Mouse (Mus musculus): ENCODE data around the gene Fcho2. TPM values are rescaled to one million over a fixed set of nuclear protein-coding genes. Genes with fewer than 3 reads are reported as not detected.

Gene Fcho2
- polyA plus RNA-seq, 1 experiment from 2014 or later: 23.5 TPM

DNA sequence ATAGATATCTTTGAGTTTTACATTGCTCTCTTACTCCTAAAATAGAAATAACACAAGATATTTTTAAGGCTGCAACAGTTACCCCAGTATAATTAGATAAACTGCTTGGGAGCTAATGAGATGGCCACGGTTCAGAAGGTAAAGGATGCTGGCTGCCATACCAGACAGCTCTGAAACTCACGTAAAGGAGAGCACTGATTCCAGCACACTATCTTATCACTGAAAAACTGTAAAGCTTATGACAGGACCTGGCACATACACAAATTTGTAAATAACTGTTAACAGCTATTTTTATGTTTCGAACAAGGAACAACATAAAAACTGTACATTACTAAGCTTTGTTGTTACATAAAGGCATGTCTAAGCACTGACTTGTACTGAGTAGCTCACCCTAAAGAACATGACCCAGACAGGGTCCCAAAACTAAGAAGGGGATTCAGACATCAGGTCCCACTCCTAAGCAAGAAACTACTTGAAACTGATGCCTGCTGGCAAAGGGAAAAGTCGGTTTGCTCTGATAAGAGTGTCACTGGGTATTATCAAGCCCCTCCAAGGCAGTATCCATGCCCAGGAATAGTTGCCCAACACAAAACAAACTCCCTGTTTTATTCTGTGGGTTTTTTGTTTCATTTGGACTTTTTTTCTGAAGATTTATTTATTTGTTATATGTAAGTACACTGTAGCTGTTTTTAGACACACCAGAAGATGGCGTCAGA, 28.1 kb downstream of the Fcho2 start:
- no peak for DNase-seq (ENCODE audit: low spot score)
- Histone ChIP-seq H3K27me3 (ENCODE audit: control insufficient read depth, insufficient read depth, low read length) (no peaks in the 10 kb centered on the region), H3K9me3 (ENCODE audit: control insufficient read depth, low read length) (no peaks in the 10 kb centered on the region), H3K4me2 (replicated peaks) (no peak overlapping the region), H3K36me3 (replicated peaks; ENCODE audit: control insufficient read depth, insufficient read depth) (peaks cover 39% of the 10 kb centered on the region), H3K27ac (no peak overlapping the region), H3K9ac (no peak overlapping the region), H3K4me3 (replicated peaks; ENCODE audit: low read length) (no peak overlapping the region), H3K4me1 (replicated peaks; ENCODE audit: control insufficient read depth, insufficient read depth, low read length) (no peaks in the 10 kb centered on the region)
- 90% methylated on average over 5 of the region's 5 CpGs for WGBS
- ATAC-seq (ENCODE audit: low FRiP score): no peak

DNA sequence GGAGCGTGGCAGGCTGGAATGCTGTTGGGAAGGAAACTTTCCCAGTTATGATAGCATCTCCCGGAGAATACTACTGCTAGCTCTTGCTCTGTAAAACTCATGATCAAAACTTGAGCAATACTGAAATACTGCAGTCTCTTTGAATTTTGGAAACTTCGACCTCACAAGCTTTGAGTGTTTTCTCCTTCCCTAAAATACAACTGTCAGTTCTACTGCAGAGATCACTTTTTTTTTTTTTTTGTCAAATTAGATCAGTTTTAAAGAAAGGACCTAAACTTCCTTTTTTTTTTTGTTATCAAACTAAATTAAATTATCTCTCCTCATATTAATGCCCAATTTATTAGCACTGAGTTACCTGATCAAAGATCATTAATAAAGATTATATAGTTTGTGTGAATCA, 37.3 kb downstream of the Fcho2 start:
- no peak overlapping the region for H3K27ac ChIP-seq
- peaks cover 42% of the 10 kb centered on the region for H3K36me3 ChIP-seq (replicated peaks; ENCODE audit: control insufficient read depth, insufficient read depth)
- 93% methylated on average over 3 of the region's 3 CpGs for WGBS
- DNase-seq (ENCODE audit: low spot score) (no peak), ATAC-seq (ENCODE audit: low FRiP score) (no peak)
- no peaks in the 10 kb centered on the region for H3K27me3 ChIP-seq (ENCODE audit: control insufficient read depth, insufficient read depth, low read length)
- H3K9ac ChIP-seq: no peak overlapping the region
- no peaks in the 10 kb centered on the region for H3K9me3 ChIP-seq (ENCODE audit: control insufficient read depth, low read length)
- no peaks in the 10 kb centered on the region for H3K4me1 ChIP-seq (replicated peaks; ENCODE audit: control insufficient read depth, insufficient read depth, low read length)
- no peak overlapping the region for H3K4me3 ChIP-seq (replicated peaks; ENCODE audit: low read length)
- no peak overlapping the region for H3K4me2 ChIP-seq (replicated peaks)

DNA sequence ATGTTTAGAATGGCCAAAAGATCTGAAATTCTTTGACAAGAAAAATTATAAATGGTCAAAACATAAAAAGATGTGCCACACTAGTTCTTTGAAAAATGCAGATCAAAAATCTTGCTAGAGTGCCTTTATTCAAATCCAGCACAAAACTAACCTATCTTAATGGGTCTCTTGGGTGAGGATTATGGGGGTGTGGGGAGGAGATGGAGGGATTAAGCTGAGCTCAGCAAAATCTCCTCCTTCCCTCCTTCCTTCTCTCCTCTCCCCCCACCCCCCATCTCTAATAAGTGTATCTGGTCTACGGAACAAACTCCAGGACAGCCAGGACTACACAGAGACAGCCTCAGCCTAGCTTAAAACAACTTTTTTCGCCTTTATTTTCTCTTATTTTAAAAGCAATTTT, 43.8 kb downstream of the Fcho2 start:
- no peak overlapping the region for H3K27ac ChIP-seq
- DNase-seq (ENCODE audit: low spot score) (no peak), ATAC-seq (ENCODE audit: low FRiP score) (no peak)
- peaks cover 19% of the 10 kb centered on the region for H3K36me3 ChIP-seq (replicated peaks; ENCODE audit: control insufficient read depth, insufficient read depth)
- no peaks in the 10 kb centered on the region for H3K9me3 ChIP-seq (ENCODE audit: control insufficient read depth, low read length)
- H3K4me2 ChIP-seq (replicated peaks): no peak overlapping the region
- H3K27me3 ChIP-seq (ENCODE audit: control insufficient read depth, insufficient read depth, low read length): no peaks in the 10 kb centered on the region
- no peak overlapping the region for H3K9ac ChIP-seq
- H3K4me3 ChIP-seq (replicated peaks; ENCODE audit: low read length): no peak overlapping the region
- 0 out of 2 replicates have a peak, but pooled peaks cover 5% of the 10 kb centered on the region for H3K4me1 ChIP-seq (replicated peaks; ENCODE audit: control insufficient read depth, insufficient read depth, low read length)
- 93% methylated on average over 2 of the region's 2 CpGs for WGBS

DNA sequence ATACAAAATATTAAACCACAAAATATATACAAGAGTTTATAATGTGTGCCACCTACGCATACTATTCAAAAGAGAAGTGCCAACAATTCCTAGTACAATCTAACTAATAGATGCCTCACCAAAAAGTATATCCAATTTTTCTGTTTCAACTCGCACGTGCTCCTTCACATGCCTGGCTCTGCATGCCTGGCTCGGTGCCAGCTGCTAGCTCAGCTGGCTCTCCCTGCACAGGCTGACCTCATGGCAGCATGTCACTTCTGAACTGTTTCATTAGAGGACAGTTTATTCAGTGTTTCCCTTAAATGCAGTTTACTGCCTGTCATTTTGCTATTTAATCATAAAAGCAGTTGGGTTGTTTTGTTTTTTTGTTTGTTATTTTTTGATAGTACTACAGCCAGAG, 46.9 kb downstream of the Fcho2 start:
- H3K4me1 ChIP-seq (replicated peaks; ENCODE audit: control insufficient read depth, insufficient read depth, low read length): 0 out of 2 replicates have a peak, but pooled peaks cover 5% of the 10 kb centered on the region
- H3K27me3 ChIP-seq (ENCODE audit: control insufficient read depth, insufficient read depth, low read length): no peaks in the 10 kb centered on the region
- H3K4me2 ChIP-seq (replicated peaks): no peak overlapping the region
- no peak overlapping the region for H3K27ac ChIP-seq
- H3K9me3 ChIP-seq (ENCODE audit: control insufficient read depth, low read length): no peaks in the 10 kb centered on the region
- DNase-seq (ENCODE audit: low spot score) (peak; percentile 66), ATAC-seq (ENCODE audit: low FRiP score) (no peak)
- no peak overlapping the region for H3K9ac ChIP-seq
- no peak overlapping the region for H3K4me3 ChIP-seq (replicated peaks; ENCODE audit: low read length)
- 42% methylated on average over 4 of the region's 4 CpGs for WGBS
- H3K36me3 ChIP-seq (replicated peaks; ENCODE audit: control insufficient read depth, insufficient read depth): 0 out of 2 replicates have a peak, but pooled peaks cover 4% of the 10 kb centered on the region

- H3K4me1 ChIP-seq (replicated peaks; ENCODE audit: control insufficient read depth, insufficient read depth, low read length): no peaks in the 10 kb centered on the region
- DNase-seq (ENCODE audit: low spot score) (no peak), ATAC-seq (ENCODE audit: low FRiP score) (no peak)
- no peak overlapping the region for H3K4me3 ChIP-seq (replicated peaks; ENCODE audit: low read length)
- no peaks in the 10 kb centered on the region for H3K9me3 ChIP-seq (ENCODE audit: control insufficient read depth, low read length)
- no peaks in the 10 kb centered on the region for H3K27me3 ChIP-seq (ENCODE audit: control insufficient read depth, insufficient read depth, low read length)
- H3K4me2 ChIP-seq (replicated peaks): no peak overlapping the region
- H3K36me3 ChIP-seq (replicated peaks; ENCODE audit: control insufficient read depth, insufficient read depth): peaks cover 7% of the 10 kb centered on the region
- H3K27ac ChIP-seq: no peak overlapping the region
- no peak overlapping the region for H3K9ac ChIP-seq
Observed at GRCm38 (mm10) chr13:98761771-98762170, 53.5 kb downstream of the Fcho2 start.

DNA sequence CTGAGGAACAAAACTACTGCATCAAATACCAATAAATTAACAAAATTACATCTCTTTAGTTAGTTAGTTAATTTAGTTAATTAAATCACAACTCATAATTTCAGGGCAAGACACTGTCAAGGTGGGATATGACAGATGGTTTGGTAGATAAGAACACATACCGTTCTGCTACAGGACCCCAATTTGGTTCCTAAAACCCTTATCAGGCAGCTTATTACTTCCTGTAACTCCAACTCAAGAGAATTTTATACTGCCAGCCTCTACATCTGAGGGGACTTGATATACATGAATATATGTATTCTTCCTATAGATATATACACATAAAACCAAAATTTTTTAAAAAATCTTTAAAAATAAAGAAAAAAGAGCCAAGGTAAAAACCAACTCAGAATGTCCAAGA, 59.4 kb downstream of the Fcho2 start:
- ATAC-seq (ENCODE audit: low FRiP score) (no peak), DNase-seq (ENCODE audit: low spot score) (no peak)
- Histone ChIP-seq H3K4me2 (replicated peaks) (no peak overlapping the region), H3K4me3 (replicated peaks; ENCODE audit: low read length) (no peak overlapping the region), H3K4me1 (replicated peaks; ENCODE audit: control insufficient read depth, insufficient read depth, low read length) (no peaks in the 10 kb centered on the region), H3K36me3 (replicated peaks; ENCODE audit: control insufficient read depth, insufficient read depth) (peaks cover 11% of the 10 kb centered on the region; the same call in 1 of the 2 replicates), H3K9me3 (ENCODE audit: control insufficient read depth, low read length) (no peaks in the 10 kb centered on the region), H3K27ac (no peak overlapping the region), H3K9ac (no peak overlapping the region), H3K27me3 (ENCODE audit: control insufficient read depth, insufficient read depth, low read length) (no peaks in the 10 kb centered on the region)
- 87% methylated on average over 1 of the region's 1 CpGs for WGBS

- H3K36me3 ChIP-seq (replicated peaks; ENCODE audit: control insufficient read depth, insufficient read depth): peaks cover 59% of the 10 kb centered on the region
- H3K4me1 ChIP-seq (replicated peaks; ENCODE audit: control insufficient read depth, insufficient read depth, low read length): no peaks in the 10 kb centered on the region
- no peak overlapping the region for H3K4me3 ChIP-seq (replicated peaks; ENCODE audit: low read length)
- H3K9me3 ChIP-seq (ENCODE audit: control insufficient read depth, low read length): no peaks in the 10 kb centered on the region
- DNase-seq (ENCODE audit: low spot score) (no peak), ATAC-seq (ENCODE audit: low FRiP score) (no peak)
- H3K27me3 ChIP-seq (ENCODE audit: control insufficient read depth, insufficient read depth, low read length): no peaks in the 10 kb centered on the region
- no peak overlapping the region for H3K4me2 ChIP-seq (replicated peaks)
- 76% methylated on average over 1 of the region's 1 CpGs for whole genome bisulfite sequencing
- no peak overlapping the region for H3K27ac ChIP-seq
- H3K9ac ChIP-seq: no peak overlapping the region
Observed at GRCm38 (mm10) chr13:98744679-98745078, 70.6 kb downstream of the Fcho2 start.

- H3K4me1 ChIP-seq (replicated peaks; ENCODE audit: control insufficient read depth, insufficient read depth, low read length): no peaks in the 10 kb centered on the region
- H3K36me3 ChIP-seq (replicated peaks; ENCODE audit: control insufficient read depth, insufficient read depth): peaks cover 57% of the 10 kb centered on the region
- no peak overlapping the region for H3K27ac ChIP-seq
- no peaks in the 10 kb centered on the region for H3K27me3 ChIP-seq (ENCODE audit: control insufficient read depth, insufficient read depth, low read length)
- H3K4me3 ChIP-seq (replicated peaks; ENCODE audit: low read length): no peak overlapping the region
- DNase-seq (ENCODE audit: low spot score): no peak
- ATAC-seq (ENCODE audit: low FRiP score): no peak
- H3K9me3 ChIP-seq (ENCODE audit: control insufficient read depth, low read length): no peaks in the 10 kb centered on the region
- no peak overlapping the region for H3K4me2 ChIP-seq (replicated peaks)
- H3K9ac ChIP-seq: no peak overlapping the region
Observed at GRCm38 (mm10) chr13:98743829-98744228, 71.4 kb downstream of the Fcho2 start.

DNA sequence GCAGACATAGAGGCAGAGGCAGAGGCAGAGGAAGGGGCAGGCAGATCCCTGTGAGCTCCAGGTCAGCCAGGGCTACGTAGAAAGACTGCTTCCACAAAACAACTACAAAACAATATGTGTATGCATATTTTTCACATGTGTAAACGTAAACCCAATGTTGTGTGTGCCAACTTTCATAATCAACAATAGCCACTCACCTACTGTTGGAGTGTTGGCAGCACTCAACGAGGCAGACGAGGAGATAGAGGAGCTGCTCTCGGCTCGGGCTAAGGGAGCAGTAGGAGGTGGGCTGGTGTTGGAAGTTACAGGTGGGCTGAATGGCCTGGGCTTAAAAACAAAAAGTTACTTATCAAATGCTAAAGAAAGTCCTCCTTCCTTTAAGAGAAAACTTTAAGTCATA, 72.0 kb downstream of the Fcho2 start:
- no peak overlapping the region for H3K9ac ChIP-seq
- ATAC-seq (ENCODE audit: low FRiP score) (no peak), DNase-seq (ENCODE audit: low spot score) (no peak)
- no peaks in the 10 kb centered on the region for H3K4me1 ChIP-seq (replicated peaks; ENCODE audit: control insufficient read depth, insufficient read depth, low read length)
- H3K9me3 ChIP-seq (ENCODE audit: control insufficient read depth, low read length): no peaks in the 10 kb centered on the region
- no peak overlapping the region for H3K27ac ChIP-seq
- H3K27me3 ChIP-seq (ENCODE audit: control insufficient read depth, insufficient read depth, low read length): no peaks in the 10 kb centered on the region
- H3K36me3 ChIP-seq (replicated peaks; ENCODE audit: control insufficient read depth, insufficient read depth): peaks cover 57% of the 10 kb centered on the region
- no peak overlapping the region for H3K4me2 ChIP-seq (replicated peaks)
- 92% methylated on average over 6 of the region's 6 CpGs for WGBS
- H3K4me3 ChIP-seq (replicated peaks; ENCODE audit: low read length): no peak overlapping the region

- 87% methylated on average over 2 of the region's 2 CpGs for WGBS
- DNase-seq (ENCODE audit: low spot score) (no peak), ATAC-seq (ENCODE audit: low FRiP score) (no peak)
- Histone ChIP-seq H3K4me2 (replicated peaks) (no peak overlapping the region), H3K9me3 (ENCODE audit: control insufficient read depth, low read length) (no peaks in the 10 kb centered on the region), H3K4me1 (replicated peaks; ENCODE audit: control insufficient read depth, insufficient read depth, low read length) (no peaks in the 10 kb centered on the region), H3K27me3 (ENCODE audit: control insufficient read depth, insufficient read depth, low read length) (no peaks in the 10 kb centered on the region), H3K4me3 (replicated peaks; ENCODE audit: low read length) (no peak overlapping the region), H3K27ac (no peak overlapping the region), H3K36me3 (replicated peaks; ENCODE audit: control insufficient read depth, insufficient read depth) (peaks cover 32% of the 10 kb centered on the region), H3K9ac (no peak overlapping the region)
Observed at GRCm38 (mm10) chr13:98738213-98738612, 77.0 kb downstream of the Fcho2 start.

All from hindbrain, embryonic 14.5 days (tissue).